Mouse (Mus musculus): ENCODE results near the gene Mmp15.

GRCm38 (mm10) chr8:95352871-95353866, 1.1 kb downstream of the Mmp15 start:
- TF ChIP-seq CTCF (IDR thresholded peaks at IDR 0.05; ENCODE audit: extremely low read depth, insufficient read length, insufficient replicate concordance, low read depth, low read length) (no peak), POLR2A (IDR thresholded peaks at IDR 0.05; ENCODE audit: low read depth, low read length) (peak; percentile 14; the same call in 1 of the 2 replicates)

Data from small intestine, adult 2 months (tissue).